Mouse (Mus musculus) adrenal gland, postnatal 14 days (tissue): ENCODE measurements around the gene Theg. TPM values are rescaled to one million over a fixed set of nuclear protein-coding genes. Genes with fewer than 3 reads are reported as not detected.

Source experiments
- DNase-seq: peaks from one replicate; pipeline ENCODE4 v3.0.0; 2021; ENCODE audit warnings: mixed read lengths
- total RNA-seq: library from RNA; stranded (reverse); gene quantifications from 2 replicates; pipeline ENCODE4 v1.2.3, GENCODE M21; 2021

The Theg gene
- total RNA-seq, 1 experiment from 2014 or later = not detected

- DNase-seq = no peak
Observed at GRCm38 (mm10) chr10:79555238-79555724, 31.9 kb downstream of the Theg start.

GRCm38 (mm10) chr10:79554330-79555237 lies 32.5 kb downstream of the Theg start, which contains the start of gene Mier2:
Mier2 (minus strand) TSS chr10:79555199.
- DNase-seq = peak; percentile 90

GRCm38 (mm10) chr10:79553691-79554090 lies 33.4 kb downstream of the Theg start:
- DNase-seq = no peak

- no peak for DNase-seq
Observed at GRCm38 (mm10) chr10:79553176-79553575, 34.0 kb downstream of the Theg start.

- no peak for DNase-seq
Observed at GRCm38 (mm10) chr10:79552531-79552930, 34.6 kb downstream of the Theg start.

GRCm38 (mm10) chr10:79550366-79550765 lies 36.8 kb downstream of the Theg start:
- no peak for DNase-seq

- no peak for DNase-seq
Observed at GRCm38 (mm10) chr10:79548971-79549723, 38.0 kb downstream of the Theg start.

GRCm38 (mm10) chr10:79548546-79548945 lies 38.6 kb downstream of the Theg start:
- DNase-seq = no peak

GRCm38 (mm10) chr10:79547148-79547675 lies 39.9 kb downstream of the Theg start:
- no peak for DNase-seq

- DNase-seq = no peak
Observed at GRCm38 (mm10) chr10:79546483-79546882, 40.6 kb downstream of the Theg start.

- DNase-seq = no peak
Observed at GRCm38 (mm10) chr10:79545891-79546290, 41.2 kb downstream of the Theg start.

- DNase-seq = no peak
Observed at GRCm38 (mm10) chr10:79544631-79545030, 42.5 kb downstream of the Theg start.

- DNase-seq = peak; percentile 76
Observed at GRCm38 (mm10) chr10:79543884-79544597, 43.1 kb downstream of the Theg start.

GRCm38 (mm10) chr10:79542171-79542570 lies 45.0 kb downstream of the Theg start:
- DNase-seq = no peak

GRCm38 (mm10) chr10:79541522-79541921 lies 45.6 kb downstream of the Theg start:
- no peak for DNase-seq

- no peak for DNase-seq
Observed at GRCm38 (mm10) chr10:79540746-79541145, 46.4 kb downstream of the Theg start.

GRCm38 (mm10) chr10:79539701-79540495 lies 47.2 kb downstream of the Theg start:
- DNase-seq = no peak

- no peak for DNase-seq
Observed at GRCm38 (mm10) chr10:79538873-79539272, 48.3 kb downstream of the Theg start.

- DNase-seq = no peak
Observed at GRCm38 (mm10) chr10:79538323-79538722, 48.8 kb downstream of the Theg start.

GRCm38 (mm10) chr10:79537781-79538180 lies 49.4 kb downstream of the Theg start:
- DNase-seq = no peak

- no peak for DNase-seq
Observed at GRCm38 (mm10) chr10:79537271-79537670, 49.9 kb downstream of the Theg start.
